Mouse (Mus musculus): ENCODE measurements around the gene Ola1. TPM values are rescaled to one million over a fixed set of nuclear protein-coding genes. Genes with fewer than 3 reads are reported as not detected.

The Ola1 gene
- 67.1 and 82.1 TPM in 2 replicates for polyA plus RNA-seq (2015; fragmentation: Nextera tagmentation; extraction: Ambion mirVana)

DNA sequence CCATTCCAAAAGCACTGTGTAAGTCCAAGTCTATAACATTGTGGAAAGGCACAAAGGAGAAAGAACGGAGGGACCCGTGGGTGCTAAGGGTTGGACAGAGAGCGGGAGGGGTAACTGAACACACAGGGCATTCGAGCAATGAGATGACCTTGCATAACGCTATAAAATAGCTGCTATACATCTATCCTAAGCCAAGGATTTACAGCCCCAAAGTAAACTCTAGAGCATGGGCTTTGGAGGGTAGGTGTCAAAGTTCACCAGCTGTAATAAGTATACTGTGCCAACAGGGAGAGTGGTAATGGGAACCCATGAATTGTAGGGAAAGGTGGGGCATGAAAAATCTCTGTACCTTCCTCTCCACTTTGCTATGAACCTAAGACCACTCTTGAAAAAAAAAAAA is at the start of gene Ola1:
Gene Ola1 (minus strand): TSS at position 12 of the 400 bp plus-strand sequence.
- Histone ChIP-seq H3K4me1 (replicated peaks) (peaks cover 4% of the 10 kb centered on the region), H3K4me3 (replicated peaks) (no peak within 1 kb of the TSS), H3K4me2 (no peak within 1 kb of the TSS), H3K27me3 (no peaks in the 10 kb centered on the region), H3K9me3 (replicated peaks) (no peaks in the 10 kb centered on the region), H3K27ac (no peak within 1 kb of the TSS), H3K9ac (no peak within 1 kb of the TSS), H3K36me3 (no peaks in the 10 kb centered on the region)
- ATAC-seq (ENCODE audit: low read depth) (no peak), DNase-seq (no peak)
- 76% methylated on average over 5 of the region's 5 CpGs for WGBS (ENCODE audit: insufficient replicate concordance)

DNA sequence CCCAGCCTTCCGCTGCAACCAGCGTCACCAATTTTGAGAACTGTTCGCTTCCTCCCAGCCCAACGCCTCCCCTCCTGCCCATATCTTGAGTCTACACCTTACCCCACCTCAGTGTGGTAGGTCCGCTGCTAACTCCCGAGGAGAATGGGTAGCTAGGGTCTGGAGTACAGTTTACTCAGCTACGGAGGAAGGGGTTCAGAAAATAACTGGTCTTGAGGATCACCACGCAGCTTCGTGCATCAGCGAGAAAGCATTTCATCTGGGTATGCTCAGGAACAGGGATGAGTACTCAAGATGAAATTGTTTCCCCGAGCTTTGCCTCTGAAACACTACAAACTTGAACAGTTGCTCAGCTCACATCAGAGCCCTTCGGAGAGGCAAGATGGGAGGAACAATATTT is 49.6 kb upstream of the Ola1 start:
- no peak overlapping the region for H3K4me2 ChIP-seq
- DNase-seq, result no peak
- ATAC-seq (ENCODE audit: low read depth), result no peak
- H3K27ac ChIP-seq, result no peak overlapping the region
- peaks cover 98% of the 10 kb centered on the region for H3K27me3 ChIP-seq
- WGBS (ENCODE audit: insufficient replicate concordance), result 2% methylated on average over 12 of the region's 12 CpGs
- H3K36me3 ChIP-seq, result no peaks in the 10 kb centered on the region
- H3K4me1 ChIP-seq (replicated peaks), result peaks cover 36% of the 10 kb centered on the region
- H3K4me3 ChIP-seq (replicated peaks), result no peak overlapping the region
- no peaks in the 10 kb centered on the region for H3K9me3 ChIP-seq (replicated peaks)
- H3K9ac ChIP-seq, result no peak overlapping the region

DNA sequence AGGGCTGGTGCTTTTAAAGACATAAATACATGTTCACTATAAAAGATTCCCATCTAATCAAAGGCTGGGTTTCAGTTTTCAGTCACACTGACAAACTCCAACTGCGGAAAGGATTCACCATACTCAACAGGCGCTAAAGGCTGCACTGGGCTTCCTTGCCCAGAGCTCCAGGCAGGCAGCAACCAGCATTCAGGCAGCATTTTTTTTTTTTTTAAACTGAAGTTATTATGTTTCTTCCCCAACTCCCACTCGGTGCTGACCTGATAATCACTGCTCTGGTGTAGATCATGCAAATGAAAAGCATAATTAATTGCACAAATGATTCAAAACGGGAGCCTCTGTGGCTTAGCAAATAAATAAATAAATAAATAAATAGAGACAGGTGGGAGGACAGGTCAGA is 49.1 kb upstream of the Ola1 start:
- WGBS (ENCODE audit: insufficient replicate concordance), result 2% methylated on average over 4 of the region's 4 CpGs
- Histone ChIP-seq H3K27ac (no peak overlapping the region), H3K4me3 (replicated peaks) (no peak overlapping the region), H3K9me3 (replicated peaks) (no peaks in the 10 kb centered on the region), H3K27me3 (peaks cover 98% of the 10 kb centered on the region), H3K36me3 (no peaks in the 10 kb centered on the region), H3K4me1 (replicated peaks) (peaks cover 31% of the 10 kb centered on the region), H3K4me2 (no peak overlapping the region), H3K9ac (no peak overlapping the region)
- DNase-seq (no peak), ATAC-seq (ENCODE audit: low read depth) (no peak)

DNA sequence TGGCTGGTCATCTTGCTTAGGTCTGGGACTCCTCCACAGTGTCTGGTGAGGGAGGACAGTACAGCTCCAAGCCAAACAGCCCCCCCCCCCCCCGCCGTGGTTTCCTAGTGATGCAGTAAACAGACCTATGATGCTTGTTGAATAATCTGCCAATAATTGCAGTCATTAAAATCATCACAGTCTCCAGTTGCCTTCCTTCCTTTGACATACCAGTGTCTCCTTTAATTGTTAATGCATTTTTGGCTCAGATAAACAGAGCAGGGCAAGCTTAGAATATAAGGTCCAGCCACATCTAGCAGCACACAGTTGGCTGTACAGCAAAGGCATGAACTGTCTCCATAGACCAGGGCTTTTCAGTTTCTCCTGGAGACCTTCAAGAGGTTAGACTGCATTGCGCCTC is 48.5 kb upstream of the Ola1 start:
- H3K9ac ChIP-seq, result no peak overlapping the region
- no peak overlapping the region for H3K27ac ChIP-seq
- peaks cover 98% of the 10 kb centered on the region for H3K27me3 ChIP-seq
- no peak overlapping the region for H3K4me2 ChIP-seq
- no peak overlapping the region for H3K4me3 ChIP-seq (replicated peaks)
- WGBS (ENCODE audit: insufficient replicate concordance), result 19% methylated on average over 3 of the region's 3 CpGs
- H3K36me3 ChIP-seq, result no peaks in the 10 kb centered on the region
- H3K4me1 ChIP-seq (replicated peaks), result peaks cover 28% of the 10 kb centered on the region
- ATAC-seq (ENCODE audit: low read depth) (no peak), DNase-seq (no peak)
- no peaks in the 10 kb centered on the region for H3K9me3 ChIP-seq (replicated peaks)

DNA sequence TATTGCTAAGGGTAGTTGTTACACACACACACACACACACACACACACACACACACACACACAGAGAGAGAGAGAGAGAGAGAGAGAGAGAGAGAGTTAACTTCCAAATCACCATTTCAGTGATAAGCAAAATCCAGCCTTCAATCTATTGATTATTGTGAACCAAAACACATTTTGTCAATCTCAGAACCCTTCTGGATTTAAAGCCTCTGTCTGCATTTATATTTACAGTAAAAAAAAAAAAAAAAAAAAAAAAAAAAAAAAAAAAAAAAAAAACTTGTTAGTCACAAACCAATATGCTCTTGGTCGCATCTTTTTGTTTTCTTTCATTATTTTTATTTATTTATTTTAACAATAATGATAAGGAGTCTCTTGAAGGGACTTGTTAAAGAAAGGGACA is 47.9 kb upstream of the Ola1 start:
- Histone ChIP-seq H3K9me3 (replicated peaks) (no peaks in the 10 kb centered on the region), H3K4me3 (replicated peaks) (no peak overlapping the region), H3K27ac (no peak overlapping the region), H3K9ac (no peak overlapping the region), H3K4me2 (no peak overlapping the region), H3K4me1 (replicated peaks) (peaks cover 22% of the 10 kb centered on the region), H3K27me3 (peaks cover 98% of the 10 kb centered on the region), H3K36me3 (no peaks in the 10 kb centered on the region)
- ATAC-seq (ENCODE audit: low read depth) (no peak), DNase-seq (no peak)
- 17% methylated on average over 1 of the region's 1 CpGs for WGBS (ENCODE audit: insufficient replicate concordance)

DNA sequence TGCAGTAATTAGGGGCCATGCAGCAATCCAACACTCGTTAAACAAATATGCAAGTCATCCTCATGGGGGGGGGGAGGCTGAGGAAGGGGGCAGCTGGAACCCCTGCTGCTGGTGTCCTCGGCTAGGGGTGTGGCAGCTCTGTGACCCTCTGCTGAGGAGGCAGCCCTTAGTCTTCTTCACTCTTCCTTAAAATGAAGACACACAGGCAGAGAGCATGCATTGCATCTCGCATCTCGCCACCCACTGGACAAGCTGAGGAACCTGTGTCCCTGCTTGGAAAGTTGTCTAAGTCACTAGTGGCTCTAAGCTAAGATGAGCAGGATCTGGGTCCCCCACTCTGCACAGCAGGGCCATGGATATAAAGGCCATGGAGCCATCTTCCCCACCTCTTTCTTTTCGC is 47.3 kb upstream of the Ola1 start:
- 6% methylated on average over 5 of the region's 5 CpGs for WGBS (ENCODE audit: insufficient replicate concordance)
- Histone ChIP-seq H3K27me3 (peaks cover 95% of the 10 kb centered on the region), H3K9me3 (replicated peaks) (no peaks in the 10 kb centered on the region), H3K9ac (no peak overlapping the region), H3K27ac (no peak overlapping the region), H3K4me2 (no peak overlapping the region), H3K4me3 (replicated peaks) (no peak overlapping the region), H3K36me3 (no peaks in the 10 kb centered on the region), H3K4me1 (replicated peaks) (peaks cover 16% of the 10 kb centered on the region)
- ATAC-seq (ENCODE audit: low read depth), result no peak
- DNase-seq, result no peak

DNA sequence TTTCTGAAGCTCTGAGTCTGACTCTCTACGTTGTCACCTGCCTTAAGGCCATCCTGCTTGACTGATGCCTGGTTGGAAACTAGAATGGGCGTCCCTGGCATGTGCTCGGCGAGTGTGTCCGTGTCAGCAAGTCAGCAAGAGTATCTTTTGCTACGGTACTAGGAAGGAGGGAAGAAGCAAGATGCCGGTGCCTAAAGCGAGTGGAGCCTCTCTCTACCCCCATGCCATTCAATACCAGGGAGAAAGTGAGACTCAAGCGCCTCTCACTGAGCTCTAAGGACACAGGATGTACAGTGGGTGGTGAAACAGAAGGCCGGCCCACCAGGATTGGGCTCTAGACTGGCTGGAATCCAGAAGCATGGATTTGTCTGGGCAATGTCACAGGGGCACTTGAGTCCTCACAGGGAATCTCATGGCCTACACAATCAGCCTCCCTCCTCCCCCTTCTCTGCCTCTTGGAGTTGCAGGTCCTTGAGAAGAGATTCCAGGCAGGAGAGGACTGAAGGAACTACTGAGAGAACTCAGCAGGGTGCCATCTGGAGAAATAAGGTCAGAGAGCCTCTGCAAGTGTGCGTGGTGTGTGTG is 46.0 kb upstream of the Ola1 start:
- Histone ChIP-seq H3K9ac (no peak overlapping the region), H3K4me3 (replicated peaks) (0 out of 2 replicates have a peak overlapping the region, but pooled peaks have one; percentile 36), H3K36me3 (no peaks in the 10 kb centered on the region), H3K9me3 (replicated peaks) (no peaks in the 10 kb centered on the region), H3K4me1 (replicated peaks) (peaks cover 10% of the 10 kb centered on the region), H3K4me2 (peak overlapping the region; percentile 51; the same call in 1 of the 2 replicates), H3K27ac (no peak overlapping the region), H3K27me3 (peaks cover 85% of the 10 kb centered on the region)
- WGBS (ENCODE audit: insufficient replicate concordance), result 5% methylated on average over 11 of the region's 11 CpGs
- DNase-seq, result no peak
- ATAC-seq (ENCODE audit: low read depth), result no peak

DNA sequence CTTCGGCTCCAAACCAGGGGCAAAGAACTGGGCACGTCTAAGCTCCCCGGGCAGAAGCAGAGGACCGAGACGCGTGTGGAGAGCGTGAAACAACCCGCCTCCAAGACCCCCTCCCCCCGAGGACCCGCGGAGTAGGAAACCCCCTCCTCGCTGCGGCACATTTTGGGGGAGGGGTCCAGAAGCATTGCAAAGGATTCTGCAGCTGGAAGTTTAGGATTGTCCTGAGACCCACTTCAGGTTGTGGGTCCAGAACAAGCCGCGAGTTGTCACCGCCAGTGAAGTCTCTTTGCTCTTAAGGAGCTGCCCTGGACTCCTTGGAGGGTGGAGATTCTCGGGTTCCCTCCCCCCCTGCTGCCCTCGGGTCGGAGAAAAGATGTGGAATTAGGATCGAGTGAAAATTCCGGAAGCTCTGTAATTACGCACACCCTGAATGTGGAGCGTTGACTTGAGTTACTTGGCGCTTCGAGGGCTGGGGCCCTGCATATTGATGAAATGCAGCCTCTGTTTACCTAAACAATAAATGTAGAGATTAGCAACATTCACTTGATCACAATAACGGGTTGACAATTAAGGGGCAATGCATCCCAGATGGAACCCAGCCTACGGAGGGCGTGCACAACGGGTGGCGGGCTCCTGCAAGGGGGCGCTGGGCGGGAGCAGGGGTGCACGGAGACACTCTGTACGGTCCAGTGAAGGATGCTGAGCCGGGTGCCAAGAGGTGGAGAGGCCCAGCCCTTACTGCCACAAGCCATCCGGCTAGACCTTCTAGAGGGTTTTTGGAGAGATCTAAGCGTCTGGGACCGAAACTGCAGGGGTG is 45.3 kb upstream of the Ola1 start:
- Histone ChIP-seq H3K9me3 (replicated peaks) (no peaks in the 10 kb centered on the region), H3K27me3 (peaks cover 81% of the 10 kb centered on the region), H3K36me3 (no peaks in the 10 kb centered on the region), H3K4me2 (peak overlapping the region; percentile 51), H3K9ac (no peak overlapping the region), H3K4me3 (replicated peaks) (peak overlapping the region; percentile 36), H3K4me1 (replicated peaks) (peaks cover 10% of the 10 kb centered on the region), H3K27ac (no peak overlapping the region)
- no peak for ATAC-seq (ENCODE audit: low read depth)
- 3% methylated on average over 38 of the region's 38 CpGs for WGBS (ENCODE audit: insufficient replicate concordance)
- DNase-seq, result no peak

DNA sequence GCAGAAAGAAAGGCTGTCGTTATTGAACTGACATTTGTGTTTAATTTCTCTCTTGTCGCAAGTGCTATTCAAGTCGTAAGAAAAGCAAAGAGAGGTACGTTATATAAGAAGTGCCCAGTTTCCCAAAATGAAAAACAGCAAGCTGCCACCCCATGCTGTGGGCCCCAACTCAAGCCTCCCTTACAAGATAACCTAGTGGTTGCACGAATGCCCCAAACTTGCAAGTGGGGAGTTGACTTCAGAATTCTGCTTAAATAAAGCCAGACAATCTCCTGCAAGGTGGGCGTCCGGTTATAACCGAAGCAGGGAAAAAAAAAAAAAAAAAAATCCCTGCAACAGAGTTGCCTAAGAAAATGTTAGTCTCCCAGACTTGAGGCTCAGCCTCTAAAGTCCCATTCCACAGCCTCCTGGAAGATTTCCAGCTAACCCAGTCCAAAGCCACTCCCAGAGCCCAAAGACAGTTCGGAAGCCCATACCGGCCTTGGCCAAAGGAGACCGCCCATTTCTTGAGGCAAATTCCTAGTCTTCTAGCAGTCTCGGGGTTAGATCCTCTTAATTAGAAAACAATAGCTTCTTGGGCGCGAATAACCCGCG is 44.5 kb upstream of the Ola1 start:
- DNase-seq, result no peak
- no peak for ATAC-seq (ENCODE audit: low read depth)
- Histone ChIP-seq H3K27ac (no peak overlapping the region), H3K4me3 (replicated peaks) (peak overlapping the region; percentile 36), H3K9me3 (replicated peaks) (no peaks in the 10 kb centered on the region), H3K9ac (no peak overlapping the region), H3K36me3 (no peaks in the 10 kb centered on the region), H3K27me3 (peaks cover 80% of the 10 kb centered on the region), H3K4me1 (replicated peaks) (peaks cover 10% of the 10 kb centered on the region), H3K4me2 (peak overlapping the region; percentile 51)
- WGBS (ENCODE audit: insufficient replicate concordance), result 8% methylated on average over 16 of the region's 16 CpGs

DNA sequence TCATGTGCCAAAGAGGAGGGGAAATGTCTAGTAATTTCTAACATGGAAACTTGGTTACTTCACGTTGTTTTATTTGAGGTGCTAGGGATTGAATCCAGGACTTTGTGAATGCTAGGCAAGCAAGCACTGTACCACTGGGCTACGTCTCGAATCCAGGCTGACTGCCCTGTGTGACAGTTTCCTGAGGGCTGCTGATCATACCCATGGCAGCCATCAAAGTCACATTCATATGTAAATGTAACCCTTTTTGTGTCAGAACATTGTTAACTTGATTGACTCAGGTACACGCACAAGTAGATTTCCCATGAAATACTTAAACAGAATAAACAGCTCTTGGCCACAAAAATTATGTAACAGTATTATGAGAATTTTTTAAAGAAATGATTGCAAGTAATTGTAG is 30.0 kb upstream of the Ola1 start:
- Histone ChIP-seq H3K9ac (no peak overlapping the region), H3K36me3 (no peaks in the 10 kb centered on the region), H3K4me3 (replicated peaks) (no peak overlapping the region), H3K9me3 (replicated peaks) (no peaks in the 10 kb centered on the region), H3K4me2 (no peak overlapping the region), H3K27me3 (0 out of 2 replicates have a peak, but pooled peaks cover 5% of the 10 kb centered on the region), H3K27ac (no peak overlapping the region), H3K4me1 (replicated peaks) (no peaks in the 10 kb centered on the region)
- WGBS (ENCODE audit: insufficient replicate concordance), result 65% methylated on average over 4 of the region's 4 CpGs
- no peak for ATAC-seq (ENCODE audit: low read depth)
- DNase-seq, result no peak

DNA sequence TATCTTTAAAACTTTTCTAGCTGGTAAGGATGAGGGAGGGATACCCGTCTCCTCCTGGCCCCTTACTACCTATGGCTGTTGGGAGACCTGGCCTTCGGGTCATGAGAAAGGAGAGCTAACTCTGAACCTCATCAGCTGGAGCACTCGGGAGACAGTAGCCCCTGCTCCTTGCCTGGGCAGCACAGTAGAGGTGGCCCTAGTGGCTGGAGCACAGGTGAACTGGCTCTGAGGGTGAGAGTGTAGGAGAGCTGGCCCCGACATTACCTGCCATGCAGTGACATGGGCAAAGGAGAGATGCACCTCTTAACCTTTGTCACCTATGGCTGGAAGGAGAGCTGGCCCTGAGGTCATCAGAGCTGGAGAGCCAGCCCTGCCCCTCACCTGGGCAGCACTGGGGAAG is 22.6 kb upstream of the Ola1 start:
- Histone ChIP-seq H3K27ac (no peak overlapping the region), H3K4me1 (replicated peaks) (no peaks in the 10 kb centered on the region), H3K9me3 (replicated peaks) (no peaks in the 10 kb centered on the region), H3K9ac (no peak overlapping the region), H3K4me2 (no peak overlapping the region), H3K36me3 (no peaks in the 10 kb centered on the region), H3K27me3 (peaks cover 8% of the 10 kb centered on the region; the same call in 1 of the 2 replicates), H3K4me3 (replicated peaks) (no peak overlapping the region)
- no peak for ATAC-seq (ENCODE audit: low read depth)
- WGBS (ENCODE audit: insufficient replicate concordance), result 60% methylated on average over 4 of the region's 4 CpGs
- no peak for DNase-seq
